Mouse (Mus musculus): ENCODE data around the gene Ggps1. TPM values are rescaled to one million over a fixed set of nuclear protein-coding genes. Genes with fewer than 3 reads are reported as not detected.

Ggps1 gene
- polyA plus RNA-seq (2015; fragmentation: Nextera tagmentation; extraction: Ambion mirVana), result 44.1 and 46.1 TPM in 2 replicates

- H3K27ac ChIP-seq, result peak within 1 kb of the TSS; percentile 99
- H3K36me3 ChIP-seq, result no peaks in the 10 kb centered on the region; the same call in 1 of the 2 replicates
- H3K4me2 ChIP-seq, result peak within 1 kb of the TSS; percentile 64
- WGBS, result under 1% methylated on average over 64 of the region's 64 CpGs
- H3K4me3 ChIP-seq (replicated peaks), result peak within 1 kb of the TSS; percentile 99
- ATAC-seq (ENCODE audit: insufficient read depth, low FRiP score, low read depth), result peak; percentile 98
- H3K27me3 ChIP-seq (replicated peaks), result no peaks in the 10 kb centered on the region
- H3K9ac ChIP-seq, result peak within 1 kb of the TSS; percentile 94
- H3K4me1 ChIP-seq, result 0 out of 2 replicates have a peak, but pooled peaks cover 3% of the 10 kb centered on the region
- no peaks in the 10 kb centered on the region for H3K9me3 ChIP-seq
Measured at GRCm38 (mm10) chr13:14063013-14063941, at the start of gene Ggps1, which contains the start of gene Arid4b. Gene Ggps1 (minus strand): TSS chr13:14063488. Gene Arid4b (plus strand): TSS chr13:14063232.

GRCm38 (mm10) chr13:14111146-14111545, 47.9 kb upstream of the Ggps1 start:
- Histone ChIP-seq H3K36me3 (no peaks in the 10 kb centered on the region), H3K27me3 (replicated peaks) (no peaks in the 10 kb centered on the region), H3K4me1 (no peaks in the 10 kb centered on the region), H3K9me3 (no peaks in the 10 kb centered on the region), H3K4me2 (no peak overlapping the region), H3K9ac (no peak overlapping the region), H3K4me3 (replicated peaks) (no peak overlapping the region), H3K27ac (no peak overlapping the region)
- 40% methylated on average over 1 of the region's 1 CpGs for WGBS
- ATAC-seq (ENCODE audit: insufficient read depth, low FRiP score, low read depth), result no peak

GRCm38 (mm10) chr13:14110154-14110873, 47.0 kb upstream of the Ggps1 start:
- Histone ChIP-seq H3K36me3 (no peaks in the 10 kb centered on the region), H3K27ac (no peak overlapping the region), H3K4me1 (no peaks in the 10 kb centered on the region), H3K4me3 (replicated peaks) (no peak overlapping the region), H3K9me3 (no peaks in the 10 kb centered on the region), H3K4me2 (no peak overlapping the region), H3K9ac (no peak overlapping the region), H3K27me3 (replicated peaks) (no peaks in the 10 kb centered on the region)
- WGBS, result 78% methylated on average over 2 of the region's 2 CpGs
- ATAC-seq (ENCODE audit: insufficient read depth, low FRiP score, low read depth), result no peak

- Histone ChIP-seq H3K9ac (no peak overlapping the region), H3K36me3 (no peaks in the 10 kb centered on the region), H3K4me2 (no peak overlapping the region), H3K27me3 (replicated peaks) (no peaks in the 10 kb centered on the region), H3K27ac (no peak overlapping the region), H3K9me3 (no peaks in the 10 kb centered on the region), H3K4me3 (replicated peaks) (no peak overlapping the region), H3K4me1 (no peaks in the 10 kb centered on the region)
- 57% methylated on average over 1 of the region's 1 CpGs for WGBS
- no peak for ATAC-seq (ENCODE audit: insufficient read depth, low FRiP score, low read depth)
Measured at GRCm38 (mm10) chr13:14103026-14103425, 39.7 kb upstream of the Ggps1 start.

GRCm38 (mm10) chr13:14088669-14089068, 25.4 kb upstream of the Ggps1 start:
- Histone ChIP-seq H3K9ac (no peak overlapping the region), H3K4me3 (replicated peaks) (no peak overlapping the region), H3K9me3 (no peaks in the 10 kb centered on the region), H3K27me3 (replicated peaks) (no peaks in the 10 kb centered on the region), H3K36me3 (no peaks in the 10 kb centered on the region), H3K4me1 (no peaks in the 10 kb centered on the region), H3K27ac (no peak overlapping the region), H3K4me2 (no peak overlapping the region)
- no peak for ATAC-seq (ENCODE audit: insufficient read depth, low FRiP score, low read depth)
- WGBS, result 83% methylated on average over 1 of the region's 1 CpGs

GRCm38 (mm10) chr13:14075326-14075725, 12.0 kb upstream of the Ggps1 start:
- H3K9ac ChIP-seq, result no peak overlapping the region
- no peaks in the 10 kb centered on the region for H3K9me3 ChIP-seq
- no peak overlapping the region for H3K27ac ChIP-seq
- H3K4me1 ChIP-seq, result no peaks in the 10 kb centered on the region
- no peaks in the 10 kb centered on the region for H3K36me3 ChIP-seq
- H3K27me3 ChIP-seq (replicated peaks), result no peaks in the 10 kb centered on the region
- no peak overlapping the region for H3K4me2 ChIP-seq
- no peak overlapping the region for H3K4me3 ChIP-seq (replicated peaks)
- no peak for ATAC-seq (ENCODE audit: insufficient read depth, low FRiP score, low read depth)
- WGBS, result 82% methylated on average over 1 of the region's 1 CpGs

- Histone ChIP-seq H3K4me2 (no peak overlapping the region), H3K27me3 (replicated peaks) (no peaks in the 10 kb centered on the region), H3K4me3 (replicated peaks) (no peak overlapping the region), H3K9ac (no peak overlapping the region), H3K4me1 (no peaks in the 10 kb centered on the region), H3K36me3 (no peaks in the 10 kb centered on the region), H3K27ac (no peak overlapping the region), H3K9me3 (no peaks in the 10 kb centered on the region)
- no peak for ATAC-seq (ENCODE audit: insufficient read depth, low FRiP score, low read depth)
- 90% methylated on average over 1 of the region's 1 CpGs for WGBS
Measured at GRCm38 (mm10) chr13:14074371-14074770, 11.1 kb upstream of the Ggps1 start.

GRCm38 (mm10) chr13:14069291-14069690, 6.0 kb upstream of the Ggps1 start:
- no peaks in the 10 kb centered on the region for H3K9me3 ChIP-seq
- no peak overlapping the region for H3K4me3 ChIP-seq (replicated peaks)
- H3K27me3 ChIP-seq (replicated peaks), result no peaks in the 10 kb centered on the region
- H3K36me3 ChIP-seq, result no peaks in the 10 kb centered on the region
- H3K27ac ChIP-seq, result no peak overlapping the region
- no peak overlapping the region for H3K4me2 ChIP-seq
- WGBS, result 100% methylated on average over 1 of the region's 1 CpGs
- 0 out of 2 replicates have a peak, but pooled peaks cover 3% of the 10 kb centered on the region for H3K4me1 ChIP-seq
- ATAC-seq (ENCODE audit: insufficient read depth, low FRiP score, low read depth), result no peak
- no peak overlapping the region for H3K9ac ChIP-seq

GRCm38 (mm10) chr13:14068035-14068434, 4.7 kb upstream of the Ggps1 start:
- Histone ChIP-seq H3K27ac (no peak overlapping the region), H3K4me3 (replicated peaks) (no peak overlapping the region), H3K9me3 (no peaks in the 10 kb centered on the region), H3K9ac (no peak overlapping the region), H3K36me3 (no peaks in the 10 kb centered on the region), H3K4me2 (no peak overlapping the region), H3K27me3 (replicated peaks) (no peaks in the 10 kb centered on the region), H3K4me1 (0 out of 2 replicates have a peak, but pooled peaks cover 3% of the 10 kb centered on the region)
- no peak for ATAC-seq (ENCODE audit: insufficient read depth, low FRiP score, low read depth)

GRCm38 (mm10) chr13:14065701-14066100, 2.4 kb upstream of the Ggps1 start:
- no peak for ATAC-seq (ENCODE audit: insufficient read depth, low FRiP score, low read depth)
- H3K27me3 ChIP-seq (replicated peaks), result no peaks in the 10 kb centered on the region
- H3K4me2 ChIP-seq, result no peak overlapping the region
- WGBS, result 74% methylated on average over 1 of the region's 1 CpGs
- no peaks in the 10 kb centered on the region for H3K36me3 ChIP-seq
- H3K9me3 ChIP-seq, result no peaks in the 10 kb centered on the region
- H3K4me3 ChIP-seq (replicated peaks), result no peak overlapping the region
- 0 out of 2 replicates have a peak, but pooled peaks cover 3% of the 10 kb centered on the region for H3K4me1 ChIP-seq
- no peak overlapping the region for H3K27ac ChIP-seq
- no peak overlapping the region for H3K9ac ChIP-seq

- Histone ChIP-seq H3K4me2 (peak overlapping the region; percentile 64), H3K4me3 (replicated peaks) (peak overlapping the region; percentile 99), H3K9me3 (no peaks in the 10 kb centered on the region), H3K4me1 (0 out of 2 replicates have a peak, but pooled peaks cover 3% of the 10 kb centered on the region), H3K27me3 (replicated peaks) (no peaks in the 10 kb centered on the region), H3K9ac (peak overlapping the region; percentile 94; the same call in 1 of the 2 replicates), H3K36me3 (no peaks in the 10 kb centered on the region), H3K27ac (peak overlapping the region; percentile 99; the same call in 1 of the 2 replicates)
- ATAC-seq (ENCODE audit: insufficient read depth, low FRiP score, low read depth), result no peak
- WGBS, result 14% methylated on average over 9 of the region's 9 CpGs
Measured at GRCm38 (mm10) chr13:14065028-14065380, 1.7 kb upstream of the Ggps1 start.
